Mouse (Mus musculus): ENCODE data around the gene Atp8a2.

DNA sequence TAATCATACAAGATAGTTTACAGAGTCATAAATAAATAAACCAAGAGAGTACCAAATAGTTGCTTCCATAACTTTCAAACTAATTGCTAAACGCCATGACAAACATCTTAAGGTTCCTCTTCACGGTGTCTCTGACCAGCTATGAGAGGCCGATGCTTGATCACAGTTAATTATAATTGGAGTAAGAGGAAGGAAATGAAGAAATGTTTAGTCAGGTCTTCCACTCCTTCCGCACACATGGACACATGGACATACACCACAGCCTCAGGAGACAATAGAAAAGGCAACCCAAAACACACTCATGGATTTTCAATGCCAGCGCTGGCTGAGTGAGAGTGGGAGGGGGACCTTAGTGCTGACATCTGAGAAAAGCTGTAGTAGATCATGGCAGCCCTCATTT is 232.4 kb downstream of the Atp8a2 start:
- TF ChIP-seq E2F4 (IDR thresholded peaks at IDR 0.05; ENCODE audit: insufficient read depth) (no peak), TCF12 (IDR thresholded peaks at IDR 0.05; ENCODE audit: insufficient read depth, poor library complexity, severe bottlenecking) (no peak)

All from myocyte (in vitro differentiated cells).